Mouse (Mus musculus): ENCODE results near the gene Cuedc1. TPM values are rescaled to one million over a fixed set of nuclear protein-coding genes. Genes with fewer than 3 reads are reported as not detected.

The Cuedc1 gene
- 10 to 100 TPM; 29.7 to 61.1 TPM for polyA plus RNA-seq (2012; fragmentation: generic; extraction: Trizol)

DNA sequence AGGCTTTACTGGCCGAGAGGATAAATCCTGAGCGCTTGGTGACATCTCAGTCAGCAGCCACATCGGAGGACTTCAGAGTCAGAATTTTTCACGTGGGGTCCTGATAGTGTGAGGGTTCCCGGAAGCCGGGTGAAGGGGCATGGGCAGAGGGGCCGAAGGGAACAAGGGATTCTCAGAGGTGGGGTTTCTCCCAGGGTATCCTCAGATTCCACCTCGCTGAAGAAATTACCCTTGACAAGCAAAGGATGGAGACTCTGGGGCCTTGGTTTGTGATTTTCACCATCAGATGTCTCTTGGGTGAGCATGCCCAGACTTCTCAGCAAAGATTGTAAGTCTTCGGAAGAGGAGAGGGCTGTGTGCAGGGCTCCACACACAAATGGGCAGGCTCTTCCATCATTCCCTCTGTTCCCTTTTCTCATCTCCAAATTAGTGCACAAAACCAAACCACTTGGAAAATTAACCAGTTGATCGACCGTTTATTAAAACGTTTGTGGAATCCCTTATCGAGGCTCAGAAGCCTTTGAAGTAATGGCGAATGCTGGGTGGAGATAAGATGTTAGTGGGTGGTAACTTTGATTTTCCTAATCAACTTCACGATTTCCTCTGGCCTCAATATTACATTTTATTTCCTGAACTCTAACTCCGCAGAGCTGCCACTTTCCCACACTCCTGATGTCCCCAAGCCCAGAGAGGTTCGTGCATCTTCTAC, at the start of gene Cuedc1:
Cuedc1 (plus strand) TSS at position 38 of the 709 bp plus-strand sequence.

DNA sequence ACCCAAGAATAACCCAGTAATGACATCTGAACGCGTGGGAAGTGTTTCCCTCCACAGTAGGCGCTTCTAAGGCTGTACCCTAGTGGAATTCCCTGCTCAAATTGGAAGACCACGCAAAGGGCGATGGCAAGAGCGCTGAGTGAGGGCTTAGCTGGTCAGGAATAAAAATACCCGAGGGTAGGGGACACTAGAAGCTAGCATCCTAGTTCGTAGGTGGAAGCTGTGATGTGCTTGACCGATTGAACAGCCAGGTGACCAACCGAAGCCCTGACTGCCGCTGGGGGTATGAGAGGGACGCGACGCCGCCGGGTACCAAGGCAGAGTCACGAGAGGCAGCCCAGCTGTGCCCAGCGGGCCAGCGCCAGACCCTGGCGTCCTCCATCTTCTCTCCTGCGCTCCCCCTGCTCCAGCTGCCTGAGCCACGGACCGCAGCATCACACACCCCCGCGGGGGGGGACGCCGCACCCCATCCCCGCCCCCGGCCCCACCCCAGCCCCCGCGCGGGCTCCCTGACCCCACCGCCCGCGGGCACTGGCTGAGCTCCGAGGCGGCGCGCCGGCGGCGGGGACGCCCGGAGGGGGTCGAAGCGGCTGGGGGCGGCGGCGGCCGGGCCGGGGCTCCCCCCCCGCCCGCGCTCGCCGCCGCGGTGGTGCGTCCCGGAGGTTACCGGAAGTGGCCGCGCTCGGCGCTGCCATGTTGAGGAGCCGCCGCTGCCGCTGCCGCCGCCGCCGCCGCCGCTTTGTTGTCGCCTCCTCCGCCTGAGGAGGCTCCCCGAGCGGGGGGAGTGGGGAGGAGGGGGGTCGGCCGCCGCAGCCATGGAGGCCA, 30.1 kb upstream of the Cuedc1 start, which contains the start of gene Vezf1:
Vezf1 (plus strand) TSS at position 694 of the 825 bp plus-strand sequence.

GRCm38 (mm10) chr11:88203712-88204532, 106.1 kb downstream of the Cuedc1 start, which contains the start of gene Mrps23:
Mrps23 (plus strand) TSS chr11:88204388.

Other genes starting within 250 kb of the Cuedc1 start
- 1 to 10 TPM; 1.7 to 7.9 TPM for gene Mks1, start 244.8 kb upstream of the Cuedc1 start, polyA plus RNA-seq (2012; fragmentation: generic; extraction: Trizol)
- not detected for gene Epx, start 222.5 kb upstream of the Cuedc1 start, polyA plus RNA-seq (2012; fragmentation: generic; extraction: Trizol)
- not detected for gene Olfr462, start 205.8 kb upstream of the Cuedc1 start, polyA plus RNA-seq (2012; fragmentation: generic; extraction: Trizol)
- not detected for gene Olfr463, start 200.7 kb upstream of the Cuedc1 start, polyA plus RNA-seq (2012; fragmentation: generic; extraction: Trizol)
- not detected for gene Olfr464, start 177.1 kb upstream of the Cuedc1 start, polyA plus RNA-seq (2012; fragmentation: generic; extraction: Trizol)
- gene Dynll2, start 110.5 kb upstream of the Cuedc1 start, polyA plus RNA-seq (2012; fragmentation: generic; extraction: Trizol), result 100 to 1,000 TPM in 1 of 2 experiments, 10 to 100 TPM in 1; 65.7 to 140 TPM
- gene Srsf1, start 50.7 kb upstream of the Cuedc1 start, polyA plus RNA-seq (2012; fragmentation: generic; extraction: Trizol), result 10 to 100 TPM; 13.4 to 72.9 TPM
- 10 to 100 TPM in 1 of 2 experiments, 1 to 10 TPM in 1; 3.1 to 21.1 TPM for gene Vezf1, start 29.8 kb upstream of the Cuedc1 start, polyA plus RNA-seq (2012; fragmentation: generic; extraction: Trizol)
- 100 to 1,000 TPM; 171 to 215 TPM for gene Mrps23, start 106.3 kb downstream of the Cuedc1 start, polyA plus RNA-seq (2012; fragmentation: generic; extraction: Trizol)
- not detected for gene Ccdc182, start 196.0 kb downstream of the Cuedc1 start, polyA plus RNA-seq (2012; fragmentation: generic; extraction: Trizol)

All from C3H10T1/2 (cell line).